Mouse (Mus musculus) CH12.LX (cell line): ENCODE measurements around the gene Nepro.

Source experiments
- E2F4 ChIP-seq: IDR thresholded peaks from 2 replicates; pipeline ENCODE4 v1.6.1; 2011; ENCODE audit warnings: low read depth, low read length, improper control_type of control experiment; ENCODE audit not compliant: insufficient replicate concordance
- POLR2AphosphoS2 ChIP-seq: IDR thresholded peaks from 2 replicates; pipeline ENCODE4 v1.6.1; 2011; ENCODE audit warnings: low read depth, low read length, improper control_type of control experiment
- ZKSCAN1 ChIP-seq: IDR thresholded peaks from 2 replicates; pipeline ENCODE4 v1.6.1; 2012; ENCODE audit warnings: low read depth, inconsistent platforms, low read length, improper control_type of control experiment, borderline replicate concordance

- TF ChIP-seq ZKSCAN1 (no peak), POLR2AphosphoS2 (no peak), E2F4 (no peak)
These were observed 23.9 kb downstream of the Nepro start for GRCm38 (mm10) chr16:44748007-44748406.
